Mouse (Mus musculus): ENCODE results near the gene Myof. TPM values are rescaled to one million over a fixed set of nuclear protein-coding genes. Genes with fewer than 3 reads are reported as not detected.

Gene Myof
- polyA plus RNA-seq, 1 experiment from 2014 or later, result 1.6 TPM

DNA sequence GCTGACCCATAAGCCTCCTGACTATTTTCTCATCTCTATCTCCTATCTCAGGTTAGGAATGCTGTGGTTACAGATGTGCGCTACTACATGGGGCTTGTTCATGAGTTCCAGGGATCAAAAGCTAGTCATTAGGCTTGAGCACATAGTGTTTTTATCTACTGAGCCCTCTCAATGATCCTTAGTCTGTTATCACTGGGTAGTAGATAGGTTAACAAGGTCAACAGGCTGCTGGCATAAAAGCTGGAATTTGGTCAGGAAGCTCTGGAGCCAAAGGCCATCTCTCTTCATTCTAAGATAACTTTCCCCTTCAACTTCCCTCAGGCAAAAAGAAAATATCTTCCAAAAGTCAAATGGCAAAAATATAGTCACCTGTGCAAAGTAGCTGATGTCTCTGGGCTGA, 183.1 kb downstream of the Myof start:
- Histone ChIP-seq H3K36me3 (replicated peaks) (no peaks in the 10 kb centered on the region), H3K4me2 (no peak overlapping the region), H3K4me3 (replicated peaks) (no peak overlapping the region), H3K27ac (replicated peaks) (no peak overlapping the region), H3K27me3 (no peaks in the 10 kb centered on the region), H3K9me3 (replicated peaks) (no peaks in the 10 kb centered on the region), H3K4me1 (replicated peaks) (0 out of 2 replicates have a peak, but pooled peaks cover 4% of the 10 kb centered on the region), H3K9ac (no peak overlapping the region)
- WGBS (ENCODE audit: insufficient replicate concordance), result 48% methylated on average over 1 of the region's 1 CpGs
- ATAC-seq (ENCODE audit: insufficient read depth), result no peak

DNA sequence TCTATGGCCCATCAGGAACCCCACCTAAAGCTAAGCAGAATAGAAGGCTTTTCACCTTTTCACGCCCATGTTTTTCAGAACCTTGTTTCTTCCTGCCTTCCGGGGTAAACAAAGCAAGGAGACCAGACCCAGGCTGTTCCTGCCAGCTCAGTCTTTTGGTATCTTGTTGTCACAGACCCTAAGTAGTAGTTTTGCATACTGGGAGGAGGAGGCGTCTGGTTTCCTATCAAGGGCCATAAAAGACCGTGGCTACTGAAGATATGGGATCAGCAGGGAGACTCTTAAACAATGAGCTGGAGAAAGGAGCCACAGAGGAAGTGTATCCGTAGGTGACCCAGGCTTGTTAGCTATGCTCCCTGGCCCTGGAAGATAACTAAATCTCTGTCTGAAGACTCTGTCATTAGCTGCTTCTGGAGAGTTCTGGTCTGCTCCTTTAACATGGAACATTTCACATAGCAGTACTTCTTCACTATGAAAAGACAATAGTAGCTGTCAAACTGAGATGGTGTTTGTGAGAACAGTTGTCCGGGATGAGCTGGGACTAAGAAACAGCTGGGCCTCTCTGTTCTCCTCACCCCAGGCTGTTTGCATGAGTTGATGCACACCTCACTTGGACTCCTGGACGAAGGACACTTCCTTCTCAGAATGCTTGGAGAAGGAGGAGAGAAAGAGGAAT, 184.8 kb downstream of the Myof start:
- Histone ChIP-seq H3K27me3 (no peaks in the 10 kb centered on the region), H3K36me3 (replicated peaks) (no peaks in the 10 kb centered on the region), H3K4me3 (replicated peaks) (no peak overlapping the region), H3K4me1 (replicated peaks) (0 out of 2 replicates have a peak, but pooled peaks cover 4% of the 10 kb centered on the region), H3K4me2 (no peak overlapping the region), H3K9me3 (replicated peaks) (no peaks in the 10 kb centered on the region), H3K9ac (no peak overlapping the region), H3K27ac (replicated peaks) (no peak overlapping the region)
- 31% methylated on average over 7 of the region's 7 CpGs for WGBS (ENCODE audit: insufficient replicate concordance)
- no peak for ATAC-seq (ENCODE audit: insufficient read depth)

DNA sequence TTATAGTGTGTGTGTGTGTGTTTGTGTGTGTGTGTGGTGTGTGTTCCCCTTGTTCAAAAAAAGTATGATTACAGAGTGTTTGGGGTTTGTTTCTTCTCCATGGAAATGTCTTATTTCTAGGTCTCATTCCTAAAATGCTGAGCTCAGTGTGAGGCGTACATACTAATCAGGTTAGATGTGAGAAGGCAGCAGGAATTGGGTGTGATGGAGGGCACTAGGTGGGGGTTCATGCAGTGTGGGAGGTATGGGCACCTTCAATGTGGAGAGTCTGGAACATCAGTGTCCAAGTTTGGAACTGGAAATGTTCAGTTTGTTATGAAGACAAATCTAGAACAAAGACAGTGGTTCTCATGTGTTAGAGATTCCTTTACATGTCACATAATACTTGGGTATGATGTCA, 191.3 kb downstream of the Myof start:
- WGBS (ENCODE audit: insufficient replicate concordance), result 76% methylated on average over 1 of the region's 1 CpGs
- Histone ChIP-seq H3K9me3 (replicated peaks) (no peaks in the 10 kb centered on the region), H3K4me2 (no peak overlapping the region)

DNA sequence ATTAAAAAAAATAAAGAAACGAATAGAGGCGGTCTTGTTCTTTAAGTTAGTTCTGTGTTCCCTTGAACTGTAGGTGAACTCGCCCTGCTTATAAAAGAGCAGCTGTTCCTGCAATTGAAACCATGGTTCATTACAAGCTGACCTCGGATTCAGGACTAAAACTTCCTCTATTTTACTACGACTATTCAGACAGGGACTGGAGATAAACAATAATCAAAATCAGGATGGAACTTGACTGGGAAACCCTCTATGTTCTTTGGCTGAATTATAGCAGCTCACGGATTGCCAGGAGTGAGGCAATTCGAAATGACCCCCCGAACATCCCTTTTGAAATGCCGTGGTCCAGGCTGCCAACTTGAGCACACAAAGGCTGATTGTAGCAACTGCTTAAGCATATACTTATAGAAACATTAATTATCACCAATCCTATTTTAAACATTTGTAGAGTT, 191.8 kb downstream of the Myof start:
- ATAC-seq (ENCODE audit: insufficient read depth), result no peak
- no peaks in the 10 kb centered on the region for H3K27me3 ChIP-seq
- 46% methylated on average over 9 of the region's 9 CpGs for whole genome bisulfite sequencing (ENCODE audit: insufficient replicate concordance)
- H3K9me3 ChIP-seq (replicated peaks), result no peaks in the 10 kb centered on the region
- no peak overlapping the region for H3K4me2 ChIP-seq
- H3K4me3 ChIP-seq (replicated peaks), result no peak overlapping the region
- H3K27ac ChIP-seq (replicated peaks), result no peak overlapping the region
- H3K36me3 ChIP-seq (replicated peaks), result no peaks in the 10 kb centered on the region
- no peak overlapping the region for H3K9ac ChIP-seq
- H3K4me1 ChIP-seq (replicated peaks), result no peaks in the 10 kb centered on the region

More for the DNA sequence above, 191.3 kb downstream of the Myof start:
- Histone ChIP-seq H3K4me1 (replicated peaks) (no peaks in the 10 kb centered on the region), H3K4me3 (replicated peaks) (no peak overlapping the region), H3K9ac (no peak overlapping the region), H3K27ac (replicated peaks) (no peak overlapping the region), H3K27me3 (no peaks in the 10 kb centered on the region), H3K36me3 (replicated peaks) (no peaks in the 10 kb centered on the region)
- ATAC-seq (ENCODE audit: insufficient read depth), result no peak

Other genes with a start within 250 kb of the Myof start
- 4.7 and 5.3 TPM in 2 replicates for gene Cep55, start 11.4 kb upstream of the Myof start, polyA plus RNA-seq (2015; fragmentation: Nextera tagmentation; extraction: Ambion mirVana)
- gene Ffar4, start 53.5 kb upstream of the Myof start, polyA plus RNA-seq (2015; fragmentation: Nextera tagmentation; extraction: Ambion mirVana), result 0.16 and 0.20 TPM in 2 replicates
- gene Rbp4, start 81.7 kb upstream of the Myof start, polyA plus RNA-seq (2015; fragmentation: Nextera tagmentation; extraction: Ambion mirVana), result 1,815 and 1,906 TPM in 2 replicates
- 5.5 and 5.8 TPM in 2 replicates for gene Pde6c, start 89.2 kb upstream of the Myof start, polyA plus RNA-seq (2015; fragmentation: Nextera tagmentation; extraction: Ambion mirVana)
- 10.9 and 11.1 TPM in 2 replicates for gene Fra10ac1, start 180.6 kb upstream of the Myof start, polyA plus RNA-seq (2015; fragmentation: Nextera tagmentation; extraction: Ambion mirVana)
- 0.03 and 0.12 TPM in 2 replicates for gene Lgi1, start 221.0 kb upstream of the Myof start, polyA plus RNA-seq (2015; fragmentation: Nextera tagmentation; extraction: Ambion mirVana)

Measured in liver, embryonic 15.5 days (tissue).